Mouse (Mus musculus): Measurements from ENCODE around the gene Grb7.

DNA sequence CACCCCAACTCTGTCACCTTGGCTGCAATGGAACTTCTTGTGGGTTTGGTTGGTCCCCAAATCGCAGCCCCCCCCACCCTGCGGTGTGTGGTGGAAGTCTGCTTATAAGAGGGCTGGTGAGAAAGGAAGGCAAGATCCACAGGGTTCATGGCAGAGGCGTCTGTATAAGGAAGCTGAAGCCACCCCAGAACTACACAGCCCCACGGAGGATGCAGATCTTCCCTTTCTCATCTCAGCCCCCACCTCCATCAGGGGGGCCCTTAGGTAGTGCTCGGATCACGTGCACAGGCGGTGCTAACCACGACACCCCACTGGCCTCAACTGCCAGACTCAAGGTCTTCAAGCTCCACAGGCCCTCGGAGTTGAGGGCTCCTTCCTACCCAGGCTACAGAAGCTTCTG is 17.7 kb downstream of the Grb7 start:
- TF ChIP-seq CTCF (IDR thresholded peaks at IDR 0.05; ENCODE audit: control insufficient read depth, insufficient read depth, insufficient replicate concordance, low read depth, low read length) (no peak), POLR2A (IDR thresholded peaks at IDR 0.05; ENCODE audit: control insufficient read depth, low read depth, low read length) (no peak)
